Mouse (Mus musculus) left cerebral cortex, adult 6 months (tissue): ENCODE measurements around the gene Ankrd60. TPM values are rescaled to one million over a fixed set of nuclear protein-coding genes. Genes with fewer than 3 reads are reported as not detected.

Source experiments
- long read RNA-seq, 2 experiments: library from polyadenylated mRNA; unstranded; transcript quantifications; one replicate each; pipeline ENCODE4 v2.0.0; 2019 to 2020
- polyA plus RNA-seq: library from polyadenylated mRNA; unstranded; fragments of <200 nt; fragmentation: Nextera tagmentation; gene quantifications from 2 replicates; pipeline ENCODE4 v1.2.3, GENCODE M21; 2021

Ankrd60 gene
- polyA plus RNA-seq: not detected in 2 replicates
- long read RNA-seq, experiment 1: 0 reads
- long read RNA-seq, experiment 2: 0 reads

GRCm38 (mm10) chr2:173577669-173578557 lies at the start of gene Ankrd60:
Gene Ankrd60 (minus strand): TSS chr2:173578365.

GRCm38 (mm10) chr2:173522376-173522775 lies 55.8 kb downstream of the Ankrd60 start, which contains the start of gene 1700021F07Rik:
Gene 1700021F07Rik (plus strand): TSS chr2:173522586.

Other genes with a start within 250 kb of the Ankrd60 start
- not detected in 2 replicates for gene 1700021F07Rik, start 55.8 kb downstream of the Ankrd60 start, polyA plus RNA-seq
- gene Rab22a, start 81.4 kb upstream of the Ankrd60 start, polyA plus RNA-seq: 4.2 and 18.2 TPM in 2 replicates
- not detected in 2 replicates for gene 1700010B08Rik, start 141.1 kb upstream of the Ankrd60 start, polyA plus RNA-seq
- gene Vapb, start 159.1 kb upstream of the Ankrd60 start, polyA plus RNA-seq: 5.2 and 8.9 TPM in 2 replicates